Mouse (Mus musculus) embryonic facial prominence, embryonic 12.5 days (tissue): ENCODE measurements around the gene Hat1. TPM values are rescaled to one million over a fixed set of nuclear protein-coding genes. Genes with fewer than 3 reads are reported as not detected.

ENCODE experiments used
- polyA plus RNA-seq: library from polyadenylated mRNA; unstranded; fragments of >200 nt; fragmentation: Nextera tagmentation; extraction: Ambion mirVana; gene quantifications from 2 replicates; pipeline ENCODE4 v1.2.1, GENCODE M21; 2016

Hat1 gene
- polyA plus RNA-seq, 1 experiment from 2014 or later, result 134 TPM

Other genes with a start within 250 kb of the Hat1 start
- 117 and 118 TPM in 2 replicates for gene Dync1i2, start 177.3 kb upstream of the Hat1 start, polyA plus RNA-seq
- 44.0 and 45.8 TPM in 2 replicates for gene Slc25a12, start 21.2 kb upstream of the Hat1 start, polyA plus RNA-seq
- 46.8 and 48.7 TPM in 2 replicates for gene Metap1d, start 64.3 kb downstream of the Hat1 start, polyA plus RNA-seq
- gene Dlx1, start 139.2 kb downstream of the Hat1 start, polyA plus RNA-seq, result 65.4 and 87.0 TPM in 2 replicates
- 21.9 and 29.7 TPM in 2 replicates for gene Dlx2, start 157.8 kb downstream of the Hat1 start, polyA plus RNA-seq